Mouse (Mus musculus): ENCODE measurements at regions not wholly inside any gene's neighbourhood (a gene's known extent, or its start where the extent isn't known, plus 50 kb on each side); places are given as distances from the start of the nearest gene placed in this dataset.

DNA sequence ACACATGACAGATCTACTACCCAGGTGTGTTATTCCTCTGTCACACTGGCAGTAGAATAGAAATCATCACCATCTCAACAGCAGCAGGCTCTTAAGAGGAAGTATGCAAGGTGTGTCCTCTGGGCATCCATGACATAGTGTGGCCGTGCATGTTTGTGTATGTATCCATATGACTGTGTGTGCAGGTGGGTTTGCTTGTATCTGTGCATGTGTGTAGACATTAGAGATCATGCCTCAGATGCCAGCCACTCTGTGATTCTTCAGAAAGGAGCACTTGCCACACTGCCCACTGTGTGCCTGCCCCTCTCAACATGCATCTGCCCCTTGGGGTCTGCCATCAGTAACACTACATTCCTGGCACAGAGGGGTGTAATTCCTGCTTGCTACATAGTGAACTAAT lies 280.6 kb downstream of the Pmp22 start:
- Histone ChIP-seq H3K9me3 (no peaks in the 10 kb centered on the region), H3K4me2 (no peak overlapping the region), H3K36me3 (no peaks in the 10 kb centered on the region), H3K9ac (no peak overlapping the region), H3K27me3 (peaks cover 10% of the 10 kb centered on the region; the same call in 1 of the 2 replicates), H3K27ac (no peak overlapping the region), H3K4me3 (no peak overlapping the region), H3K4me1 (peaks cover 15% of the 10 kb centered on the region)
- ATAC-seq (ENCODE audit: insufficient number of reproducible peaks, low FRiP score, low TSS enrichment, low read depth): no peak
- WGBS: 92% methylated on average over 1 of the region's 1 CpGs

DNA sequence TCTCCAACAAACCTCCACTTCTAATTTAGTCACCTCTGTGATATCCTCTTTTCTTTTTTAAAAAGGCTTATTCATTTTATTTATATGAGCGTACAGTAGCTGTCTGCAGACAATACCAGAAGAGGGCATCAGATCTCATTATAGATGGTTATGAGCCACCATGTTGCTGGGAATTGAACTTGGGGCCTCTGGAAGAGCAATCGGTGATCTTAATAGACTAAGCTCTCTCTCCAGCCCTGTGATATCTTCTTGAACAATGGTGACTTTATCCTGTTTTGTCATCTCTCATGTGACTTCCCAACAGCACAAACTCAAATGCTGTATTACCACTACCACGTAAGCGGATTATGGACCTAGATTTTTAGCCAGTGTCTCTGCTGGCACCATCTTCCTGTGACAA lies 282.1 kb downstream of the Pmp22 start:
- WGBS: 96% methylated on average over 4 of the region's 4 CpGs
- Histone ChIP-seq H3K36me3 (no peaks in the 10 kb centered on the region), H3K27ac (no peak overlapping the region), H3K4me3 (no peak overlapping the region), H3K27me3 (peaks cover 9% of the 10 kb centered on the region; the same call in 1 of the 2 replicates), H3K4me2 (no peak overlapping the region), H3K9me3 (no peaks in the 10 kb centered on the region), H3K9ac (no peak overlapping the region), H3K4me1 (peaks cover 11% of the 10 kb centered on the region)
- ATAC-seq (ENCODE audit: insufficient number of reproducible peaks, low FRiP score, low TSS enrichment, low read depth): no peak

DNA sequence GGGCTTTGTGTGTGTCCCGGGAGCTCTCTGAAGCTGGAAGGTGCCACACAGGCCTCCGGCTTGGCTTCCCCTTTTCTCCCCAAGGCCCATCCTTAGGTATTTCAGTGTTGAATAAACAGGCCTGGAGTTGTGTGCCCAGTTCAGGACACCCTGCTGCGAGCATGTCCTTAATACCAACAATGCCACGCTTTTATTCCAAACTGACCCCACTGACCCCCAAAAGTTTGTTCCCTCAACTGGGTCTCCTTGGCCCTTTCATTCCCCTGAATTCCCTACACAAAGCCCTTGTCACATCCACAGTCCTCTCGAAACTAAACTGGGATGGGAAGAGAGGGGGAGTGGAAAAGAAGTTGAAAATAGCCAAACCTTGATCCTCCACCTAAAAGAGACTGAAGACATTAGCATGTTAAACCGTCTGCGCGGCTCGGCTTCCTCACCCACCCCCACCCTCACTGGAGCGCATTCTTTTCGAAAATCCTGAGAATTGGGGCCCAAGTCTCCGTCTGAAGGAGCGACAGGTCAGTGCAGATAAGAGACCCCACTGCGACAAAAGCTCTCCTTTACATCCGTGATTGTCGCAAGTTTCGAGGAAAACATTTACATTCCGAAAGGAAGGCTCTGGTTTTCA lies 283.7 kb downstream of the Pmp22 start:
- Histone ChIP-seq H3K27ac (no peak overlapping the region), H3K27me3 (peaks cover 4% of the 10 kb centered on the region; the same call in 1 of the 2 replicates), H3K4me1 (peaks cover 11% of the 10 kb centered on the region), H3K9ac (no peak overlapping the region), H3K9me3 (no peaks in the 10 kb centered on the region), H3K4me2 (peak overlapping the region; percentile 41), H3K36me3 (no peaks in the 10 kb centered on the region), H3K4me3 (peak overlapping the region; percentile 22)
- WGBS: 17% methylated on average over 18 of the region's 18 CpGs
- no peak for ATAC-seq (ENCODE audit: insufficient number of reproducible peaks, low FRiP score, low TSS enrichment, low read depth)

DNA sequence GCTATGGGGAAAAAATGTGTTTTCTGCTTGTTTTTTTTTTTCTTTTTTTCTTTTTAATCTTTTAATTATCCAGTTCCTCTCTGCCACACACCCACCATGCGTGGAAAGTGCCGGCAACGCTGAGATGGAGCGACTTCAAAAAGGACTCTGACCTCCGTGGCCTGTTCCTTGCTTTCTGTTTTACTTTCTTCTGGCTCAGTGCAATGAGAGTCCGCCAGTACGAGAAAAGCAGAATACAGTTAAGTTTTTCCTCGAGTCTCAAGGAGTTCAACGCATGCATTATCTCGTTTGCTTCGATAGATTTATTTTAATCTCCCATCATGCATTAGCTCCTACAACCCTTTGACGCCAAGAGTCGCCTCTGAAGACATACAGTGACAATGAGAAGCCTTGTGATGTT lies 284.3 kb downstream of the Pmp22 start:
- H3K4me3 ChIP-seq: peak overlapping the region; percentile 22
- peaks cover 11% of the 10 kb centered on the region for H3K4me1 ChIP-seq
- no peak overlapping the region for H3K9ac ChIP-seq
- H3K4me2 ChIP-seq: peak overlapping the region; percentile 41
- H3K9me3 ChIP-seq: no peaks in the 10 kb centered on the region
- H3K27me3 ChIP-seq: peaks cover 4% of the 10 kb centered on the region; the same call in 1 of the 2 replicates
- no peak overlapping the region for H3K27ac ChIP-seq
- ATAC-seq (ENCODE audit: insufficient number of reproducible peaks, low FRiP score, low TSS enrichment, low read depth): no peak
- 31% methylated on average over 13 of the region's 13 CpGs for WGBS
- H3K36me3 ChIP-seq: no peaks in the 10 kb centered on the region

DNA sequence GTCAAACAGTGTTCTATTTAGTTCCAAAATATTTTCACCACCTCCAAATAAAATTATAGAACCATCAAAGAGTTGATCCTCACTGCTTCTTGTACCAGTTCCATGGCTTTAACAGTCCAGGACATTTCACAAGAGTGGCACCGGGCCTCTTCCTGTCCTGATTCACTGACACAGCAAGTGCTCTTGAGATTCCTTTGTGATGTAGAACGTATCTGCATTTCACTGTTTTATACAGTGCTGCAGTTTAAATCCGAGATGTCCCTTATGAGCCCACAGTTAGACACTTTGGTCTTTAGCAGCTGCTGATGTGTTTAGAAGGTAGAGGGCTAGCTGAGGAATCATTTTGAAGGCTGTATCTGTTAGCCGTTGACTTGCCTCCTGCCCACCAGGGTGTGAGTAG lies 284.8 kb downstream of the Pmp22 start:
- peaks cover 4% of the 10 kb centered on the region; the same call in 1 of the 2 replicates for H3K27me3 ChIP-seq
- WGBS: 82% methylated on average over 4 of the region's 4 CpGs
- H3K9me3 ChIP-seq: no peaks in the 10 kb centered on the region
- no peak for ATAC-seq (ENCODE audit: insufficient number of reproducible peaks, low FRiP score, low TSS enrichment, low read depth)
- no peak overlapping the region for H3K9ac ChIP-seq
- H3K36me3 ChIP-seq: no peaks in the 10 kb centered on the region
- no peak overlapping the region for H3K4me3 ChIP-seq
- peaks cover 11% of the 10 kb centered on the region for H3K4me1 ChIP-seq
- H3K4me2 ChIP-seq: no peak overlapping the region
- H3K27ac ChIP-seq: no peak overlapping the region

DNA sequence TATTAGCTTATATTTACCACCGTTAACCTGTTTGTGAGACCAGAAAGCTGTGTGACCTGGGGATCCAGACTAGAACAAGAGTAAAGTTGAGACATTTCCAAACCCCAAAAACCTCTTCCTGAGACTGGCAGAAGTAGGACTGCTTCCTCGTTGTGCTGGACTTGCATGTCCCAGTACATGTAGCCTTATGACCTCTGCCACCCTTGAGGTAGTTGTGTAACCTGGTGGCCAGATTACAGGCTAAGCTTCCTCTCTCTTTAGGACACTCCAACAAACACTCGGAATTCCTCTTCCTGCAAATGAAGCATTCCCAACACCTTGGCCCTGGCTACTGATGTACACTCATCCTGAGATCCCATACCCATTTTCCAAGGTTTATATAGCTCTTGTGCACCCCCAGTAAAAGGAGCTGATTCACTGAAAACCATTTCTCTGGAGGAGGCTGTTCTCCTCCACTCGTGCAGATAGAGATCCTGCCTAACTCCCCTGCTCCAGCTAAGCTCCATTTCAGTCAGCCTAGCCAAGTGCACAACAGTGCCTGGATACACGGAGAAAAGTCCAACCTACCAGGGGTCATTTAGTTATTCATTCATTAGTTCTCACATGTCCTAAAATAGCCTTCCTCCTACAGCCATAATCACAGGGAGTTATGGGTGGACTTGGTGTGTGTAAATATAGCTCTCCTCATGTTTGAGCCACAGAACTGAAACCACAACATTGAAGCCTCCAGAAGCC lies 289.4 kb downstream of the Pmp22 start:
- Histone ChIP-seq H3K4me2 (no peak overlapping the region), H3K4me3 (no peak overlapping the region), H3K9me3 (no peaks in the 10 kb centered on the region), H3K36me3 (no peaks in the 10 kb centered on the region), H3K9ac (no peak overlapping the region), H3K4me1 (peaks cover under 1% of the 10 kb centered on the region; the same call in 1 of the 2 replicates), H3K27me3 (peaks cover 4% of the 10 kb centered on the region; the same call in 1 of the 2 replicates), H3K27ac (no peak overlapping the region)
- WGBS: 72% methylated on average over 5 of the region's 5 CpGs
- no peak for ATAC-seq (ENCODE audit: insufficient number of reproducible peaks, low FRiP score, low TSS enrichment, low read depth)

DNA sequence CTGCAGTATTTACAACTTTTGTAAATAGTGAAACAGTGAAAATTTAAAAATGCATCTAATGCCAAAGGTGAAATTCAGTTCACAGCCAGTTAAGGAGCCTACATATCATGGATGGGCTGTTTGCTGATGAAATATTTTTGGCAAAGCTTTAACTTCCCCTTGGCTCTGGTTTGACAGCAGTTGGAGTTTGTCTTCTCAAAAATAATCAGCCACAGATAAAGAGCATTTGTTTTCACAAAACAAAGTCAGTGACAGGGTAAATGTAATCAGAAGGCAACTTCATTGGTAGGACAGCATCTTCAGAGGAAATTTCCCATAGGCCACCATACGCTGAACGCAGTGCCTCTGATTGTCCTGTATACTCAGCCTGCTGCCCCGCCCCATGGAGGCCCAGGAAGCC lies 291.6 kb downstream of the Pmp22 start:
- Histone ChIP-seq H3K4me1 (no peaks in the 10 kb centered on the region), H3K4me3 (no peak overlapping the region), H3K9ac (no peak overlapping the region), H3K36me3 (no peaks in the 10 kb centered on the region), H3K27ac (no peak overlapping the region), H3K4me2 (no peak overlapping the region), H3K9me3 (no peaks in the 10 kb centered on the region), H3K27me3 (no peaks in the 10 kb centered on the region)
- WGBS: 89% methylated on average over 3 of the region's 3 CpGs
- ATAC-seq (ENCODE audit: insufficient number of reproducible peaks, low FRiP score, low TSS enrichment, low read depth): no peak

DNA sequence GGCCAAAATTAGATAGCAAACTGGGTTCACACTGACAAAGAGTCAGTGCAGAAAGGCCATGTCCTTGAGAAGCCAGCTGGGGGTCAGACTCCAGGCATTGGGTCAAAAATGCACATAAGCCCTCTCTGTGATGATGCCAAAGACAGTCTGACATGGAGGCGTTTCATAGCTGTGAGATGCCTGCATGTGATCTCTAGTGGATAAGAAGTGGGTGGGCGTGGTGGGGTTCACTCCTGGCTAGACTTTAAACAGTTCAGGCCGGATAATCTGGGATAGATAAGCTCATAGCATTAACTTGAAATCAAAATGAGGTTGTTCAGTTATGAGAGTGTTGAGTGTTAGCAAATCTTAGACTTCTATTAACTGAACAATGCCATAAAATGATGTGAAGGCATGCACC lies 293.3 kb downstream of the Pmp22 start:
- no peak overlapping the region for H3K4me3 ChIP-seq
- H3K4me2 ChIP-seq: no peak overlapping the region
- H3K4me1 ChIP-seq: no peaks in the 10 kb centered on the region
- no peaks in the 10 kb centered on the region for H3K27me3 ChIP-seq
- H3K36me3 ChIP-seq: no peaks in the 10 kb centered on the region
- no peak for ATAC-seq (ENCODE audit: insufficient number of reproducible peaks, low FRiP score, low TSS enrichment, low read depth)
- no peak overlapping the region for H3K27ac ChIP-seq
- no peak overlapping the region for H3K9ac ChIP-seq
- H3K9me3 ChIP-seq: no peaks in the 10 kb centered on the region
- 74% methylated on average over 3 of the region's 3 CpGs for WGBS

DNA sequence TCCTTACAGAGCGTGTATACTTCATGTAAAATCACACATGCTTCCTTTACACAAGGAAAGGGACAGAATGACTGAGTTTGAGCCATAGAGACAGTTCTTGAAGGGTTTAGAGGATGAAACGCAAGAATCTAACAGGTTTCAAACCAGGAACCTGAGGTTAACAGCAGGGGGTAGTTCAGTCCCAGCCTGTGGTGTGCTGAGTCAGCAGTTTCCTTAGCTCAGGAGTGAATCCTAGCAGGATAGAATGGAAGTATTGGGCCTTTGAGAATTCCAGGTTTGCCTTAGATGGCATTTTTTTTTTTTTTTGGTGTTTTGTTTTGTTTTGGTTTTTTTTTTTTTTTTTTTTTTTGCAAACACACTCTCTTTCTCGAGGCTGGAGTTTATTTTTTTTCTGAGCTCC lies 295.5 kb downstream of the Pmp22 start:
- H3K27me3 ChIP-seq: no peaks in the 10 kb centered on the region
- no peaks in the 10 kb centered on the region for H3K4me1 ChIP-seq
- no peak overlapping the region for H3K4me2 ChIP-seq
- ATAC-seq (ENCODE audit: insufficient number of reproducible peaks, low FRiP score, low TSS enrichment, low read depth): no peak
- H3K4me3 ChIP-seq: no peak overlapping the region
- 66% methylated on average over 3 of the region's 3 CpGs for WGBS
- H3K36me3 ChIP-seq: no peaks in the 10 kb centered on the region
- H3K9me3 ChIP-seq: no peaks in the 10 kb centered on the region
- no peak overlapping the region for H3K27ac ChIP-seq
- no peak overlapping the region for H3K9ac ChIP-seq

DNA sequence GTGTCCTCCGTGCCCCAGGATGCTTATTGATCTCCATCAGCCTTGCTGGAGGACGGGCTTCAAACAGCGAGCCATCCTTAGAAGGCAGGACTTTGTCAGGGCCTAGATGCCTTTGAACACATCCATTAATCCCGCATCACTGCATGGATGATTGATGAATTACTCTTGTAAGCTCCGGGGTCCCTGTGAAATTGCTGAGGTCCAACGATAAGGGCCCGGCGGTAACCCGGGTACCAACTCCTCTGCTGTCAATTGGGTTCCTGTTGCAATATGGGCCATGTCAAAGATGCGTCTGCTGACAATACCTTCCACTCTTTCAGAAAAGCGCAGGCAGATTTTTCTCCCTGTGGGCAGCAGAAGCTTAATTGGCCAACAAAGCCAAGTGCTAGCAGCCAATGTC lies 297.0 kb downstream of the Pmp22 start:
- H3K4me3 ChIP-seq: no peak overlapping the region
- H3K27ac ChIP-seq: no peak overlapping the region
- 56% methylated on average over 11 of the region's 11 CpGs for WGBS
- H3K27me3 ChIP-seq: no peaks in the 10 kb centered on the region
- H3K4me2 ChIP-seq: no peak overlapping the region
- no peaks in the 10 kb centered on the region for H3K4me1 ChIP-seq
- H3K9ac ChIP-seq: no peak overlapping the region
- H3K36me3 ChIP-seq: no peaks in the 10 kb centered on the region
- ATAC-seq (ENCODE audit: insufficient number of reproducible peaks, low FRiP score, low TSS enrichment, low read depth): no peak
- H3K9me3 ChIP-seq: no peaks in the 10 kb centered on the region

DNA sequence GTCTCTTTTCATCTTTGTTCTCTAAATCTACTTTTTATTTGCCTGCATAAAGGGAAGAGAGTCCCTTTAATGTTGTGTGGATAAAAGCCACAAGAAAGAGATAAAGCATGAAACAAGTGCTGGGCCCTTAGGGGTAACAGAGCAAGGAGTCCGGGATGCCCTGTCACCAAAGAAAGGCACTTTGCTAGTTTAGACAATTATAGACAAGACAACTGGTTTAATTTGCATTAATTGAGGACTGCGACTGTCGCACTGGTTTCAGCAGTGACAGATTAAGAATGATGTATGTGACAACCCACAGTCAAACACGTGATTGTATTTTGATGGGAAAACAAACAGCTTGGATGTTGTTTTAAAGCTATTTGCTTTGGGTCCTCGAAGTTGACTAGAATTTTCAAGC lies 325.0 kb downstream of the Pmp22 start:
- Histone ChIP-seq H3K4me3 (no peak overlapping the region), H3K36me3 (no peaks in the 10 kb centered on the region), H3K27me3 (no peaks in the 10 kb centered on the region), H3K27ac (no peak overlapping the region), H3K4me1 (peaks cover 3% of the 10 kb centered on the region; the same call in 1 of the 2 replicates), H3K9ac (no peak overlapping the region), H3K4me2 (no peak overlapping the region), H3K9me3 (peaks cover 4% of the 10 kb centered on the region; the same call in 1 of the 2 replicates)
- no peak for ATAC-seq (ENCODE audit: insufficient number of reproducible peaks, low FRiP score, low TSS enrichment, low read depth)
- WGBS: 59% methylated on average over 5 of the region's 5 CpGs

DNA sequence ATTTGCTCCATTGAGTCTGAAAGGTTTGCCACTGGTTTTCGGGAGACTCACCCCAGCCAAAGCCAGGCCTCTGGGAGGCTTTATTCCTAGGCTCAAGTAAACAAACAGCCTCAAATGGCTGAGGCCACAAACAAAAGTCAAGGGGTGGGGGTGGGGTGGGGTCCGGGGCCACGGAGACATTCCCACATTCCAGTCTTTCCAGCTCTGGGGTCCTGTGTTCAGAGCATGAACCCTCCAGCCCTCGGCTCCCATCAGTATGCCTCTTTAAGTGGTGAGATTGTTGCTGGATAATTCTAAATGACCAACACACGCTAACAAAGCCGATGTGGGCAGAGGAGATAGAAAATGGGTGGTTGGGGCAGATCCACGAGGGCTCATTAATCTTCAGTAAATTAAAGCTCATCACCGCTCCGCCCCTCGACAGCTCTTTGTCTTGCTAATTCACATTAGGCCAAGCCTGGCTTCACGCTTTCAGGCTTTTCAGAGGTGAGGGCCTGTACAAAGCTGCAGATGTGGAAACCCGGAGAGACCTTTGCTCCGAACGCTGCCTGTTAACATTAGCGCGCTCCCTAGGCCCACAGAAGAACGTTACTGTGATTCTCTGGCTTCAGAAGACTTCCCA lies 326.2 kb downstream of the Pmp22 start:
- Histone ChIP-seq H3K4me1 (peaks cover 3% of the 10 kb centered on the region; the same call in 1 of the 2 replicates), H3K27ac (no peak overlapping the region), H3K9ac (no peak overlapping the region), H3K36me3 (no peaks in the 10 kb centered on the region), H3K4me2 (no peak overlapping the region), H3K4me3 (no peak overlapping the region), H3K27me3 (no peaks in the 10 kb centered on the region), H3K9me3 (peaks cover 4% of the 10 kb centered on the region; the same call in 1 of the 2 replicates)
- WGBS: 40% methylated on average over 17 of the region's 17 CpGs
- ATAC-seq (ENCODE audit: insufficient number of reproducible peaks, low FRiP score, low TSS enrichment, low read depth): no peak

All from limb, embryonic 15.5 days (tissue).